Mouse (Mus musculus) kidney, adult 18-20 months (tissue): ENCODE measurements around the gene Gemin2.
A peak's percentile ranks its signal among the peaks of the same experiment; 100 is the strongest.
"Not testable (repeated sequence)": the region's sequence is repeated elsewhere in the genome, so short reads cannot be mapped to it uniquely, and the experiment has no call there.

Experiments
- DNase-seq: peaks from one replicate; pipeline ENCODE4 v3.0.0; 2021

Gene Gemin2

DNA sequence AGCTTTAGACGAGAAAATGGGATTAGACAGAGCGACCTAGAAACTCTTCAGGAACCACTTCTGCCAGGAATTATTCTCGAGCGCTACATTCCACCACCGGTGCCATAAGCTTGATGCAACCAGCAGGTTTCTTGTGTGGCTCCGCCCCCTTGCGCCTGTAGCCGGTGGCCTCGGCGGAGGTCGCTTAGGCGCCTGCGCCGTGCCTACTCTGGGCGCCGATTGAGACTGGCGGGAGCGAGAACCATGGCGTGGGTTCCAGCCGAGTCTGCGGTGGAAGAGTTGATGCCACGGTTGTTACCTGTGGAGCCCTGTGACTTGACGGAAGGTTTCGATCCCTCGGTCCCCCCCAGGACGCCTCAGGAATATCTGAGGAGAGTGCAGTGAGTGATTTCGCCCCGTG, at the start of gene Gemin2:
Gene Gemin2, plus strand, starts transcription at position 160 of the 400 bp plus-strand sequence.
- peak; percentile 92 for DNase-seq

DNA sequence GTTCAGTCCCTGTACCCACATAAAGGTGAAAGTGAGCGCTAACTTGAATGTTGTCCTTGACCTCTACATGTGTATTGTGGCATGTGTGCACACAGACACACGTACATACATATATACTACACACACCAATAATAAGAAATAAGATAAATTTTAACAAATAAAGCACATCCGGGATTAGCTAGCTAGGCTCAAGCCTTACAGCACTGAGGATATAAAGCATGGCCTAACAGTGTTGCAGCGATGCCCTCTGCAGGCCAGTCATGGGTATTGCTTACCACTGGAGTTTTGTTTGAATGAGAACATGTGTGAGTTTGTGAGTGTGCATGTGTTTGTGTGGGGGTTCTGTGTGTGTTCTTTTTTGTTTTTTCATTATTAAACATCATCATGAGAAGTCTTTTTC, 48.6 kb upstream of the Gemin2 start:
- no peak for DNase-seq

DNA sequence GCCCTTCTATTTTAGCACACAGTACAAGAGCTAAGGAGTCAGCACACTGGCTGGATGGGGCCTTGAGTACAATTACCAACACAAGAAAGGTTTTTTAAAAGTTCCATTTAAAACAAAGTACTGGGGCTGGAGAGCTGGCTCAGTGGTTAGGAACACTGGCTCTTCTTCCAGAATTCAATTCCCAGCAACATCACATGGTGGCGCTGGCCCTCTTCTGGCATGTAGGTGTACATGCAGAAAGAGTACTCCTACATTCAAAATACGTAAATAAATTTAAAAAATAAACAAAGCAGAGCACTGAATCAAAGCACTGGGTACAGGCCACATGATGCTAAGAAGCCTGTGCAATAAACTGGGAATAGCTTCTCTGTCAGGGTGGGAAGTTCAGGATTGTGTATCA, 36.2 kb upstream of the Gemin2 start:
- no peak for DNase-seq

DNA sequence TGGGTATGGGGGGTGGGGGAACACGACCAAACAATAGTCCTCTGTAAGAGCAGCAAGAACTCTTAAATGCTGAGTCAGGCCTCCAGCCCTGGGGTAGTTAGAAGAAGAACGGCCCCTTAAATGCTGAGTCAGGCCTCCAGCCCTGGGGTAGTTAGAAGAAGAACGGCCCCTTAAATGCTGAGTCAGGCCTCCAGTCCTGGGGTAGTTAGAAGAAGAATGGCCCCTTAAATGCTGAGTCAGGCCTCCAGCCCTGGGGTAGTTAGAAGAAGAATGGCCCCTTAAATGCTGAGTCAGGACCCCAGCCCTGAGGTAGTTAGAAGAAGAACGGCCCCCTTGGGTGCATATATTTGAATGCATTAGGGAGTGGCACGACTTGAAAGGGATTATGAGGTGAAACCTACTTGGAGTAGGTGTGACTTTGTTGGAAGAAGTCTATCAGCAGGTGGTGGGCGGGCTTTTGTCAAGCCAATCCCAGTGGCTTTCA, 32.0 kb upstream of the Gemin2 start:
- DNase-seq = not testable (repeated sequence)

DNA sequence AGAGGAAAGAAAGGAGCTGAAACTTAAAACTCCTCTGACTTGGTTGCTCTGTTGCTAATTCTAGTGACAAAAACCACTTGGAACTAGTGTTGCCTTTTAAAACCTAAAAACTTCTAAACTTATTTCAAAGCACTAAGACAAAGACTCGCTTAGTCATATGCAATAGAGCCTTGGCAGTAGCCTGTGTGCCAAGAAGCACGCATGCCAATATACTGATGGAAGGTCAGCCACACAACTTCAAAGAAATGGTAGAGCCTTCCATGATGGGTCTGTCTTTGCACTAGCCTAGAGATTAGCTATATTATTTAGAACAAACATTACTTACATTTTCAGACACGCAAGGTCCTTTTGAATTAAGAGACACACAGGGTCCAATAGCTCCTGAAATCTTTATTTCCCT, 27.4 kb upstream of the Gemin2 start:
- no peak for DNase-seq

DNA sequence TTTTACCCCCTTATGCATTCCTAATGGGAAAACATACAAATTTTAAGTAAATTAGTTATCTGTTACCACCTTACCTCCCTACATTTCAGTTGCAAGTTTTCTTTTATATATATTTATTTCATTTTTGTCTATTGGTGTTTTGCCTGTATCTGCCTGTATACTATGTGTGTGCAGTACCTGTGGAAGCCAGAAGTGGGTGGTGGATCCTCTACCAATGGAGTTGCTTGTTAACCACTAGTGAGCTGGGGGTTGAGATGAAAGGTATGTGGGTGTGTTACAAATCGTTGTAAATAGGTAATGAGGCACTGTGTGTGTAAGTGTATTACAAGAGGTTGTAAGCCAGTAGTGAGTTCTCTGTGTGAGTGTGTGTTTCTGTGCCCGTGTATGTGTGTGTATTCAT, 2.7 kb upstream of the Gemin2 start:
- DNase-seq = no peak

DNA sequence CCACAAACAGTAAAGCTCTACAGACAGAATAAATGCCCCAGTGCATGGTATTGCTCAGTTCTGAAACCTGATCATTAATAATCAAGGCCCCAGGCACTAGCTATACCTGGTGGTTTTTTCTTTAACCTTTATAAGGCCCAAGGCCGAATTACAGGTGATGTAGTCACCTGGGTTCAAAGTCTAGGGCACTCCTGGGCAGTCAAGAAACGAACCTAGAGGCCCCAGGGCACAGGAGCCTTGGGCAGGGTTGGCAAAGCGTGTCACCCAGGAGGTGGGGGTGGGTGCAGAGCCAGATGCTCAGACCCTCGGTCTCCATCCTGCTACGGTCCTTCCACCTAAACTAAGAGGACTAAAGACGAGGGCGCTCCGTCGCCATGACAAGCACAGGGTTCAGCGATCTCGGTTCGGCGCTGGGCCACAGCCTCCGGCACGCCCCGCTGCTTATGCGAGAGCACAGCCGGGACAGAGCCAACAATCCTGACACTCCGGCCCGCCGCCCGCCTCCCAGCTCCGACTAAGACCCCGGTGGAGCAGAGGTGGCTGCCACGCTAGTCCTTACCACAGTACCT, 1.8 kb upstream of the Gemin2 start:
- DNase-seq = no peak

DNA sequence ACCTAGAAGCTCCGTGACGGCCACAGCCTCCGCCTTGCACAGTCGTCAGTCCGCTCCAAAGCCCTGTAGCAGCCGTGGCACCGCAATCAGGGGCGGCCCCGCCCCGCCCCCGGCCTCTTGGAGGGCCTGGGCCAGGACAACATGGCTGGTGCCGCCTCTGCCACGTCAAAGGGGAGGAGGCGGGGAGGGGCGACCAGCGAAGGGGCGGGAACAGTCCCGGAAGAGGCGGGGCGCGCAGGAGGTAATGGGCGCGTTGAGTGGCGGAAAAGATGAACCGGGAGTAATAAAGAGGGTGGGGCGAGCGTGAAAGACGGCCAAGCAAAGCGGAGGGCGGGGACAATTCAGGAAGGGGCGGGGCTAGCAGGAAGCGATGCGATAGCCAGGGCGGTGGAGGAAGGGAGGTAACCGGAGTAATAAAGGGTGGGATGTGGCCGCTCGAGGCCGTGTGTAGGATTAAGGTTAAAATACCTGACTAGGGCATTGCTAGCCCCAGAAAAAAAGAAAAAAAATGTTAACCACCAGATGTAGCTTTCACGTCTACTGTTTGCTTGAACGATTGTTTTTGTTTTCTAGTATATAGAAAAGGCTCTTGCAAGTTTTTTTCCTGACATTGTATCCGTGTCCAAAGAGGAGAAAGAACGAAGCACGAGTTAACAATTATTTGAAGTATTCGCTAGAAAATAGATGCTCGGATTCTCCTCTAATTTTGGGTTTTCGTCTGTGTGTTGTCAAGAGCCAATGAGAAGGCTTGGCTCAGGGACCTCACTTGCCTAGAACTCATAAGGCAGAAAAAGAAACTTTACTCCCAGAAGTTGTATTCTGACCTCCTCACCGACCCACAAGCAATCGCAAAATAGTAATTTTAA, 1.1 kb upstream of the Gemin2 start, which contains the start of gene Sec23a:
Gene Sec23a, minus strand, starts transcription at position 174 of the 866 bp plus-strand sequence.
- DNase-seq = peak; percentile 99

DNA sequence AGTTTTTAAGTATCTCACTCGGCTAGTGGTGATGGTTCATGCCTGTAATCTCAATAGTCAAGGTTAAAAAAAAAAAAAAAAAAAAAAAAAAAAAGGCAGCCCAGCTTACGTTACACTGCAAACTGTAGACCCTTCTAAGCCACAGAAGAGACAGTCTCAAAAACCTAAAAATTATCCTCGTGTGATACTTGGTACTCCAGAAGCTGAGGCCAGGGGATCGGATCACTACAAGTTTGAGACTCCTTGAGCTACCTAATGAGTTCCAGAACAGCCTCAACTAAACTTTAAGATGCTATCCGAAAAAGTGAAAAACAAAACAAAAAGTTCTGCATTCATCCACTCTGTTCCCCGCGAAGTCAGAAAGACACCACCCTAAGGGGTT, 492 bp upstream of the Gemin2 start:
- DNase-seq = no peak

DNA sequence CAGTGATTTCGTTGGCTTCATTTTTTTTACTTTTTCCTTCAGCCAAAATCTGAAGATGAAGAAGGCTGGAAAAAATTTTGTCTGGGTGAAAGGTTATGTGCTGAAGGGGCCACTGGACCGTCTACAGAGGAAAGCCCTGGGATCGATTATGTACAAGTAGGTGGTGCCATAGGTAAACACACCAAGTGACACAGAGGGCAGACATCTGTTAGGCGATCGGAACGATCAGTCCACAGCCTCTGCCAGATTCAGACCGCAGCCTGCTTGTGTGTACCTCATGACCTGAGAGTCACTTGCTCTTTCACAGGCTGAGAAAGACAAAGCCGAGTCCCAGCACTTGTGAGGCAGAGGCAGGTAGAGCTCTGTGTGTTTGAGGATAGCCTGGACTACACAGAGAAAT, 4.8 kb downstream of the Gemin2 start:
- DNase-seq = no peak

DNA sequence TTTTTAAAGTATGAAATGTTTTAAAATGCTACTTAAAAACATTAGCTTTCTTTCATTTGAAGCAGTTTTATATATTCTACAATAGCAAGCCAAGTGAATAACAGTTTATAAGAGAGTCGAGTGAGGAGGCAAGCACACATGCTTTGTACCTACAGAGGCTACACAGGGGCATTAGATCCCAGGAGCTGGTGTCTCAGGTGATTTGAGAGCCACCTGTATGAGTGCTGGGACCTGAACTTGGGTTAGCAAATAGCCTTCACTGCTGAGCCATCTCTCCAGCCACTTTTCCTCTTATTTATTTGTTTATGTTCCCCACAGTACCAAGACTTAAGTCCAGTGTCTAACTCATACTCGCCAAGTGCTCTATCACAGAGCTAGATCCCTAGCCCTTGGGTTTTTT, 6.7 kb downstream of the Gemin2 start:
- DNase-seq = no peak

DNA sequence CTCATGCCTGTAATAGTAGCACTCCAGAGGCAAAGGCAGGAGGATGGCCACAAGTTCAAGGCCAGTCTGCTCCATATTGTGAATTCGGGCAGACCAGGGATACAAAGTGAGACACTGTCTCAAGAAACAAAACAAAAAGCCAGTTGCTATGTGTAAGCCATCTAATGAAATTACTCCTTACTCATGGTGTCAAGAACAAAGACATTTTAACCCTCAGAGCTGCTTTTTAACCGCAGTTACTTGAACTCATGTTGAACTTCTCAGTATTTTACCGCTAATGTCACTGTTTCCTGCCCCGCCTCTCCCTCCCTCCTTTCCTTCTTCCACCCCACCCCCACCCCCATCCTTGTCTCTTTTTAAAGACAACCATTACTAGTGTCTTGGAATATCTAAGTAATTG, 8.1 kb downstream of the Gemin2 start:
- no peak for DNase-seq

DNA sequence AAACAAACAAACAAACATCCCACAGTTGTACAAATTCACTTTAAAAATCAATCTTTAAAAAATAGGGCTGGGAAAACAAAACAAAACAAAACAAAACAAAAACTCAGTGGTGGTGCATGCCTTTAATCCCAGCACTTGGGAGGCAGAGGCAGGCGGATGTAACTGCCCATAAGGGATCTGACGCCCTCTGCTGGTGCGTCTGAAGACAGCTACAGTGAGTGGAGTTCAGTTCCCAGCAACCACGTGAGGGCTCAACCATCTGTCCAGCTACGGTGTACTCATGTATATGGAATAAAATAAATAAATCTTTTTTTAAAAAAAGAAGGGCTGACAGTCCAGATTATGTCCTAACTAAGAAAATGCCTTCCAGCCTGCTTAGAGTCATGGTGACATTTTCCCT, 18.9 kb downstream of the Gemin2 start:
- no peak for DNase-seq

DNA sequence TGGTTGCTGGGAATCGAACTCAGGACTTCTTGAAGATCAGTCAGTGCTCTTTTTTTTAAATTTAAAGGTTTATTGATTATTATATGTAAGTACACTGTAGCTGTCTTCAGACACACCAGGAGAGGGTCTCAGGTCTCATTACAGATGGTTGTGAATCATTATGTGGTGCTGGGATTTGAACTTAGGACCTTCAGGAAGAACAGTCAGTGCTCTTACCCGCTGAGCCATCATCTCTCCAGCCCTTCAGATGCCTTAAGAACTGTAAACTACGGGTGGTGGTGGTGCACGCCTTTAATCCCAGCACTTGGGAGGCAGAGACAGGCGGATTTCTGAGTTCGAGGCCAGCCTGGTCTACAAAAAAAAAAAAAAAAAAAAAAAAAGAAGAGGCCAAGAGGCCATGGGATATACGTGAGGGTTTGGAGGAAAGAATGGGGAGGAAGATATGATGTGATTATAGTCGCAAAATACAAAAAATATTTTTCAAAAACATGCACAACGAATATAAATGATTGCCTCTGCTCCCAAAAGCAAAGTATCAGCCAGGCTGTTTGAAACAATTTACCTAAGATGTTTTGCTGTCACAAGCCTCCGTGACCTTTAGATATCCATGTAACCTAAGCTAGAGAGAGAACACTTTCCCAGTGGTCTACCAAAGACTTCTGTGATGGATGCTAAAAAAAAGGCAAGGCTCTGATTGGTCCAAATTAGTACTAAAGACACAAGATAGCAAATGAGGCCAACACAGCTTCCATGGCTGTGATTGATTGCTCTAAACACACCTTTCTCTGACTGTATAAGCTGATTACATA, 26.2 kb downstream of the Gemin2 start:
- no peak for DNase-seq

DNA sequence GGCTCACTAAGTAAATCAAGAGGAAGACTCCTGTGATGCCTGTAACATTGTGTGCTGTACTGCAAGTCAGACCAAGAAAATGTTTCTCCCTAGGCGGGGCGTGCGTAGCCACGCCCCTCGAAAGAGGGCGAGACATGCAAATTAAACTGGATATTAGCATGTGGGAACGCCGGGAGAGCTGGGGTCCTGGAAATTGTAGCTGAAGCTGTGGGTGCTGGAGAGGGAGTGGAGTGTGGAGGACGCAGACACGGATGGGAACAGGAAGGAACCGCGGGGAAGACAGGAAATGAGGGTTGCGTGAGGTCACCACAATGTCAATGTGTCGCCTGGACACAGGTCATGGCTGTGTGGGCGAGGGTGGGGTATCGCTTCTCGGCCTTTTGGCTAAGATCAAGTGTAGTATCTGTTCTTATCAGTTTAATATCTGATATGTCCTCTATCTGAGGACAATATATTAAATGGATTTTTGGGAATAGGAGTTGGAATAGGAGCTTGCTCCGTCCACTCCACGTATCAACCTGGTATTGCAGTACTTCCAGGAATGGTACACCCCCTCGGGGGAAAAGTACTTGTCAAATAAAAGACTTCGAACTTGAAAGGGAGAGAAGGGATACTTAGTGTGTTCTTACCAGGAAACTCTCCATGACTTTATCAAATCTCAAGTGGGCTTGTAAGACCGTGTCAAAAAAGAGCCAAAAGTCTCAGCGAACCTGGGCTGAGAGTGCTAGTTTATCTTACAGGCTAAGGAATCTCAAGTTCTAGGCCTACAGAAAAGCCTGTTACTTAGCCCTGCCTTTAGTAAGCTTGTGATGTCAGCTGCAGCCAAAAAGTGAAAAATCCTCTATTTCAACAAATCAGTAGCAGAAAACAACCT, 27.0 kb downstream of the Gemin2 start:
- DNase-seq = peak; percentile 50

DNA sequence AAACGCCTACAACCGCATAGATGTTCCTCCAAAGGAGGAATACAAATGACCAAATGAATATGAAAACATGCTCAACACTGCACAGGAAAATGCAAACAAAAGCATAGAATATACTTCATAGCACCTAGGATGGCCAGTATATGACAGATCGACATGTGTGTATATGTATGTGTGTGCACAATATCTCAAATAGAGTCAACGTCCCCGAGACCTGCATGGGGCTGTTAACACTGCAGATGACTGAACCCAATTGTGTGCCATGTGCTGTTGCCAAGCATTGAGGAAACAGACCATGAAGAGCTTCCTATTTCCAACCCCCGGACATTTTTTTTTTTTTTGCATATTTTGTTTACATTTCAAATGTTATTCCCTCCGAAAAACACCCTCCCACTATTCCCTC, 27.7 kb downstream of the Gemin2 start:
- DNase-seq = no peak

DNA sequence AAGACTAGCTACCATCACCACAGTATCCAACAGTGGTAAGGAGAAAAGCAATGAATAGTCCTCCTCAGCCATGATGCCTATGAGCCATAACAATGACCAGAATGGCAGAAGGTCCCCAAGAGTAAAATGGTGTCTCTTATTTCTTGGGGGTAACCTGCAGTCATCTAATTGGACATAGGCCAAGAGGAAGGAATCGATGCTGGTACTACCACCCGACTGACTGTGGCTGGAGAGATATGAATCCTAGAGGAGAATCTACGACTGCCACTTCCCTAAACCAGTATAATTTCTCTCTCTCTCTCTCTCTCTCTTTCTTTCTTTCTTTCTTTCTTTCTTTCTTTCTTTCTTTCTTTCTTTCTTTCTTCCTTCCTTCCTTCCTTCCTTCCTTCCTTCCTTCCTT, 39.3 kb downstream of the Gemin2 start:
- DNase-seq = no peak

DNA sequence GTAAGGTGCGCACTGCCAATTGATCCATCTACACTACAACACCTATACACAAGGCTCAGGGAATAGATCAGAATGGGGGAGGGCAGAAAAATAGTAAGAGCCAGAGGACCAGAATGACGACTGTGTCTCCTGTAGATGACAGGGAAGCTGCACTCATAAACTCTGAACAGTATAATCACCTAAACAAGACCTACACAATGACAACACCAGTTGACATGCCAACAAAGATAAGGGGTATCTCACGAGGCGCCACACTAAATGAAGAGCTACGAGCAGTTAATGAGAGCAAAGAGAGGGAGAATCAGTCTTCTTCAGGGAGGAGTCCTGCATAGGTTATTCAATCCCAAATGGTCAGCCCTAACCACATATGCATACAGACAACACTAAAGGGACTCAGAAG, 40.0 kb downstream of the Gemin2 start:
- DNase-seq = no peak

DNA sequence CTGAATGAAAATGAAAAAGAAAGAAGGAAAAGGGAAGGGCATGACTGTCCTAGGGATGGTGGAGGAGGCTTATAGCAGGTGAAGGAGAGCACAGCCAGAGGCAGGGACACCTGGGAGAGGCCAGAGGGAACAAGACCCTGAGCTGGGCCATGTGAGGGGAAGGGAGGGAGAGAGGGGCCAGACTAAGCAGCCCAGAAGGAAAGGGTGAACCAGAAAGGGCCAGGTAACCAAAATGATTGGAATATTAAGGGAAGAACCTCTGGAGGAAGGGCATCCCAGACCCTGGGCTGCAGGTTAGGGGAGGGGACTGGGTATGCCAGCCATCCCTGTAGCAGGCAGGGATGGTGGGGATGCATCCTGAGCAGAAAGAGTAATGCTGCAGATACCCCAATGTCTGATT, 40.8 kb downstream of the Gemin2 start:
- no peak for DNase-seq

DNA sequence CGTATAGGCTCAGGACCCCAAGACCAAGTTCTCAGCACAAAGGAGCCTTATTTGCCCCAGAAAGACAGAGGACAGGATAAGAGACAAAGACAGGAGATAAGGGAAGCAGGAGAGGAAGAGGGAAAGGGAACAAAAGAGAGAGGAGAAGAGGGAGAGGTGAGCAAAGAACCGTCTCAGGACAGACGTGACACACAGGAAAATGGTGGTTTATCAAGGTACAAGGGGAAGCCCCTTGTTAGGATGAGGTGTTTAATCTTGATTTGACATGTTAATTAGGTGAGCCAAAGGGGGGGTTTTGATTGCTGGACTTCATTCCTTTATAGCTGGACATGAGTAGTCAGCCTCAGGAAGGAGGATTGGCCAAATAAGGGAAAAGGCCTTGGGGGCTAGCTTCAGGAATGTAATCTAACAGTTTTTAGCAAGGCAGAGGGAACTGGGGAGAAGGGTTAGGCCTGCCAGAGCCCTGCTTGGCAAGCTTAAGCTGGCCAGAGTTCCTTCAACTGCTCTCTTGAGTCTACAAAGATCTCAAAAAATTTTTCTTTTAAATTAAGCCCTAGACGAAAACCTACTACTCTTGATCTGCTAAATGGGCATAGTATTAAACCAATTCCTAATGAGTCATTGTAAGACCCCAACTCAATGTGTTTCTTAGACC, 42.1 kb downstream of the Gemin2 start:
- no peak for DNase-seq

DNA sequence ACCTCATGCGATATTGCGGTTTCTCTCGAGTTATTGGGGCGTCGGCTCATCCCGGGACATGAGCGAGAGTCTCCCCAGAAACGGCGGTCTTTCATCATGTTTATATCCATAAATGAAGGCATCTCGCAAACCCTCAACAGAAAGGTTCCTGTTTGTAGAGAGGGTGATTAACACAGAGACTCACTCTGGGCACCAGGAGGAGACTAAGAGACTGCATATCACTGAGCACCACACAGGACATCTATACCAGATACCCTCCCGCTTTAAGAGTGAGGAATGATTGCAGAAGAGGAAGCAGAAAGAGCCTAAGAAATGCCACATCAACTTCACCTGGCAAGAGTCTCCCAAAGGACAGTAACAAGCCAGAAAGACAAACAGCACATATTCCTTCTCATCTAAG, 43.0 kb downstream of the Gemin2 start:
- no peak for DNase-seq

DNA sequence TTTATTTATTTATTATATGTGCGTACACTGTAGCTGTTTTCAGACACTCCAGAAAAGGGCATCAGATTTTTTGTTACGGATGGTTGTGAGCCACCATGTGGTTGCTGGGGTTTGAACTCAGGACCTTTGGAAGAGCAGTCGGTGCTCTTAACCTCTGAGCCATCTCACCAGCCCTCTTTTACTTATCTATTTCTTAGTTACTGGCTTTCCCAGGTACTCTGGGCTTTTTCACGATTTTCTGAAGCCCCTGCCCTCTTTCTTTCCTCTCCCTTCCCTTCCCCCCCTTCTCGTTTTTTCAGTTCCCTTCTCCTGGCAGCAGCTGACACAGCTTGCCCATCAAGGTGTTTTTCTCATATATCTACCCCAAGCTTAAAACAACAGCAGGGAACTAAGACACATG, 45.0 kb downstream of the Gemin2 start:
- not testable (repeated sequence) for DNase-seq
